Mouse (Mus musculus) midbrain, postnatal 0 days (tissue): ENCODE measurements around the gene Hoxc11. TPM values are rescaled to one million over a fixed set of nuclear protein-coding genes. Genes with fewer than 3 reads are reported as not detected.

Source experiments
- ATAC-seq: fragments of 200-750 bp; cut with Nextera tagmentation; 2 replicates; pipeline ENCODE4 v1.8.0; 2017; ENCODE audit warnings: moderate number of reproducible peaks, mild to moderate bottlenecking, moderate TSS enrichment, moderate library complexity; ENCODE audit not compliant: low FRiP score
- DNase-seq: peaks from one replicate; pipeline ENCODE4 v3.0.0-alpha.2; 2015; ENCODE audit warnings: low spot score
- H3K27ac ChIP-seq: fragments of 300-500 bp; sonication (generic); 2 replicates; pipeline ENCODE4 v1.5.1; 2014; ENCODE audit warnings: low read depth, mild to moderate bottlenecking, low read length, mixed read lengths
- H3K27me3 ChIP-seq: fragments of 300-500 bp; sonication (generic); 2 replicates; pipeline ENCODE4 v1.6.1; 2014; ENCODE audit warnings: low read length, control low read depth, mixed read lengths; ENCODE audit not compliant: insufficient read depth
- H3K36me3 ChIP-seq: fragments of 300-500 bp; sonication (generic); 2 replicates; pipeline ENCODE4 v1.6.1; 2014; ENCODE audit warnings: low read length, control low read depth, mixed read lengths; ENCODE audit not compliant: insufficient read depth
- H3K4me1 ChIP-seq: fragments of 300-500 bp; sonication (generic); 2 replicates; pipeline ENCODE4 v1.6.1; 2014; ENCODE audit warnings: mild to moderate bottlenecking, control low read depth, antibody characterized with exemption, low read length, mixed read lengths; ENCODE audit not compliant: insufficient read depth
- H3K4me2 ChIP-seq: fragments of 300-500 bp; sonication (generic); 2 replicates; pipeline ENCODE4 v1.6.1; 2014; ENCODE audit warnings: low read depth, mild to moderate bottlenecking, low read length, mixed read lengths; ENCODE audit not compliant: poor library complexity, severe bottlenecking
- H3K4me3 ChIP-seq: fragments of 300-500 bp; sonication (generic); 2 replicates; pipeline ENCODE4 v1.5.1; 2014; ENCODE audit warnings: low read depth, mild to moderate bottlenecking, low read length, moderate library complexity
- H3K9ac ChIP-seq: fragments of 300-500 bp; sonication (generic); replicated peaks from 2 replicates; pipeline ENCODE4 v1.6.1; 2014; ENCODE audit warnings: mild to moderate bottlenecking, low read length, moderate library complexity, mixed read lengths; ENCODE audit not compliant: poor library complexity, severe bottlenecking
- H3K9me3 ChIP-seq: fragments of 300-500 bp; sonication (generic); 2 replicates; pipeline ENCODE4 v1.6.1; 2016; ENCODE audit warnings: low read length, control low read depth
- CTCF ChIP-seq: IDR thresholded peaks from 2 replicates; pipeline ENCODE4 v1.5.1; 2016; ENCODE audit warnings: antibody characterized with exemption, mild to moderate bottlenecking
- WGBS: fragments of 180-500 bp; shearing (Covaris S2); extraction: QIAGEN DNeasy Blood & Tissue Kit; methylation state at CpG from one replicate; pipeline ENCODE4 v1.1.7; 2014; 5-methylcytosine and 5-hydroxymethylcytosine counted together
- polyA plus RNA-seq: library from polyadenylated mRNA; unstranded; fragments of >200 nt; fragmentation: Nextera tagmentation; extraction: Ambion mirVana; gene quantifications from 2 replicates; pipeline ENCODE4 v1.2.1, GENCODE M21; 2015
- total RNA-seq: library from RNA; depleted of rRNA; stranded (reverse); fragments of >200 nt; gene quantifications from 2 replicates; pipeline ENCODE4 v1.2.3, GENCODE M21; 2014

Hoxc11 gene
- total and polyA plus RNA-seq, 2 experiments from 2014 or later = not detected

GRCm38 (mm10) chr15:102975034-102975433, 20.8 kb downstream of the Hoxc11 start:
- no peak overlapping the region for H3K27ac ChIP-seq
- H3K9ac ChIP-seq = no peak overlapping the region
- no peak for TF ChIP-seq CTCF
- H3K4me2 ChIP-seq = no peak overlapping the region
- no peaks in the 10 kb centered on the region for H3K4me1 ChIP-seq
- DNase-seq (no peak), ATAC-seq (no peak)
- WGBS = 6% methylated on average over 7 of the region's 7 CpGs
- H3K27me3 ChIP-seq = peaks cover 93% of the 10 kb centered on the region
- no peak overlapping the region for H3K4me3 ChIP-seq
- H3K36me3 ChIP-seq = no peaks in the 10 kb centered on the region
- no peaks in the 10 kb centered on the region for H3K9me3 ChIP-seq

GRCm38 (mm10) chr15:102975688-102976111, 21.5 kb downstream of the Hoxc11 start:
- Histone ChIP-seq H3K36me3 (no peaks in the 10 kb centered on the region), H3K4me1 (no peaks in the 10 kb centered on the region), H3K4me3 (no peak overlapping the region), H3K27ac (no peak overlapping the region), H3K27me3 (peaks cover 93% of the 10 kb centered on the region), H3K9me3 (no peaks in the 10 kb centered on the region), H3K4me2 (no peak overlapping the region), H3K9ac (no peak overlapping the region)
- no peak for ATAC-seq
- DNase-seq = no peak
- 1% methylated on average over 20 of the region's 21 CpGs for WGBS
- TF ChIP-seq CTCF = no peak

GRCm38 (mm10) chr15:102976171-102976570, 21.9 kb downstream of the Hoxc11 start, which contains the start of gene Hoxc9:
TSS of gene Hoxc9 (plus strand) at chr15:102976439.
- 2% methylated on average over 7 of the region's 20 CpGs for WGBS
- TF ChIP-seq CTCF = no peak
- DNase-seq = no peak
- Histone ChIP-seq H3K27ac (no peak within 1 kb of the TSS), H3K4me1 (no peaks in the 10 kb centered on the region), H3K4me2 (no peak within 1 kb of the TSS), H3K36me3 (no peaks in the 10 kb centered on the region), H3K4me3 (no peak within 1 kb of the TSS), H3K27me3 (peaks cover 91% of the 10 kb centered on the region), H3K9ac (no peak within 1 kb of the TSS), H3K9me3 (no peaks in the 10 kb centered on the region)
- no peak for ATAC-seq

- peaks cover 88% of the 10 kb centered on the region for H3K27me3 ChIP-seq
- H3K4me2 ChIP-seq = no peak overlapping the region
- H3K4me1 ChIP-seq = no peaks in the 10 kb centered on the region
- TF ChIP-seq CTCF = no peak
- H3K4me3 ChIP-seq = no peak overlapping the region
- no peak overlapping the region for H3K9ac ChIP-seq
- ATAC-seq = no peak
- no peak for DNase-seq
- WGBS = 1% methylated on average over 37 of the region's 37 CpGs
- H3K27ac ChIP-seq = no peak overlapping the region
- H3K9me3 ChIP-seq = no peaks in the 10 kb centered on the region
- H3K36me3 ChIP-seq = no peaks in the 10 kb centered on the region
Measured at GRCm38 (mm10) chr15:102976631-102977422, 22.6 kb downstream of the Hoxc11 start.

- ATAC-seq = no peak
- Histone ChIP-seq H3K9ac (no peak overlapping the region), H3K4me3 (no peak overlapping the region)
Measured at GRCm38 (mm10) chr15:102977423-102977974, 23.3 kb downstream of the Hoxc11 start.

More at GRCm38 (mm10) chr15:102977423-102977974, 23.3 kb downstream of the Hoxc11 start:
- 3% methylated on average over 16 of the region's 16 CpGs for WGBS
- H3K9me3 ChIP-seq = no peaks in the 10 kb centered on the region
- no peak for DNase-seq
- H3K36me3 ChIP-seq = no peaks in the 10 kb centered on the region
- no peaks in the 10 kb centered on the region for H3K4me1 ChIP-seq
- H3K27me3 ChIP-seq = peaks cover 89% of the 10 kb centered on the region
- H3K4me2 ChIP-seq = no peak overlapping the region
- no peak for TF ChIP-seq CTCF
- H3K27ac ChIP-seq = no peak overlapping the region
